Mouse (Mus musculus) frontal cortex, adult (tissue): ENCODE measurements around the gene Tmem88.

Experiments
- ATAC-seq: cut with Nextera tagmentation; 2 replicates; pipeline ENCODE4 v1.9.2; 2017; ENCODE audit warnings: mild to moderate bottlenecking, moderate library complexity, mixed read lengths; ENCODE audit not compliant: low TSS enrichment

Tmem88 gene

GRCm38 (mm10) chr11:69416509-69416908 is 18.5 kb upstream of the Tmem88 start:
- no peak for ATAC-seq

- ATAC-seq = no peak
Measured at GRCm38 (mm10) chr11:69415668-69416451, 17.8 kb upstream of the Tmem88 start.

DNA sequence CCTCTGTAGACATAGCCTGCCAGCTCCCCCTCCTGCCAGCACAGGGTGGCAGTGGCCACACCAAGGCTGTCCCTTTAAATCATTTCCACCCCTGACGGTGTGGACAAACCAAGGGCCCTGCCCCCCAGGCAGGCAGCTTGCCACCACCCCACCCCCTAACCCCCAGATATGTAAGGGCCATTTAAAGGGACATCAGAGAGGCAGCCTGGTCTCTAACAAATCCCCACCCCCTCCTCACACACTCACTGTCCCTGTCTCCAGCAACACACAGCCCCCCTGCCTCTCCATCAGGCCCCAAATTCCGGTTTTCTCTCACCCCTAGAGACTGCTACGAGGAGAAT is 17.3 kb upstream of the Tmem88 start:
- no peak for ATAC-seq

DNA sequence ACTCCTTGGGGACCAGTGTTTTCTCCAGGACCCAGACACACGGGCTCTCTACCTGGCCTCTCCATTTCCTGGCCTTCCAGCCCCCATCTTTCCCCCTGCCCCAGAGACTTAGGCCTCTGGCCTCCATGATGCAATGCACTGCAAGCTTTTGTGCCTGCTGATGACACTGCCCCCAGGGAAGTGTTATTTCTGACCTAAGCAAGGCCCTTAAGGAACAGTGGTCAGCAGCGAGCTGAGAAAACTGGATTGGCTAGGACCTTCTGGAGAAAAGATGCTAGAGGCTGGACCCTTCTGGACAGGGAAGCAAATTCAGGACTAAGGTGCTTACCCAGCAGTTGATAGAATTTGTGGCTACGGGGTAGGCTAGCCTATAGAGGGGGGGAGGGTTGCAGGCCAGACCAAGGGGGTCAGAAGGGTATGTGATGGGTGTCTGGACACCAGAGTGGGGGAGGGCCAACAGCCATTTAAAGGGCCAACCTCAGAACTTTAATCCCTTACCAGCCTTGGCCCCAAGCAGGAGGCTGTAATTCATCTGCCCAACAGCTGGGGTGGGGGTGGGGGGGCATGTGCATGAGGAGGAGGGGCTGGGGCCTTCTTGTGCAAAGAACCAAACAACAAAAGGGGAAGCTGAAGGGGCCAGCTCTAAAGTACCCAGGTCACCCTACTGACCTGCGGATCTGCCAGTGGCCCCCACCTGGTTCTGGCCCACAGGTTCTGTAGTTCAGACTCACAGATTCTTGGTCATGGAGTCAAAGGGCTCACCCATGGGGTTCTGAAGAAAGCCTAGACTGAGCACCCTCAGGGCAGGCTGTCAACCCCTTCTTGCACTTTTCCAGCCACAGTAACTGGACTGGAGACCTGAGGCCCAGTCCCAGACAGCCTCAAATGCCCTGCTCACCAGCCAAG is 16.6 kb upstream of the Tmem88 start:
- ATAC-seq = no peak

GRCm38 (mm10) chr11:69413221-69414181 is 15.5 kb upstream of the Tmem88 start, which contains the start of gene Kdm6b:
Gene Kdm6b (minus strand): TSS chr11:69413675.
- ATAC-seq = no peak

GRCm38 (mm10) chr11:69412548-69412947 is 14.5 kb upstream of the Tmem88 start:
- peak; percentile 3; the same call in 1 of the 2 replicates for ATAC-seq

GRCm38 (mm10) chr11:69411538-69412203 is 13.6 kb upstream of the Tmem88 start:
- ATAC-seq = no peak

- ATAC-seq = peak; percentile 35
Measured at GRCm38 (mm10) chr11:69411073-69411535, 13.1 kb upstream of the Tmem88 start.

- 0 out of 2 replicates have a peak, but pooled peaks have one; percentile 1 for ATAC-seq
Measured at GRCm38 (mm10) chr11:69410310-69411072, 12.5 kb upstream of the Tmem88 start.

- no peak for ATAC-seq
Measured at GRCm38 (mm10) chr11:69410045-69410309, 11.9 kb upstream of the Tmem88 start.

- no peak for ATAC-seq
Measured at GRCm38 (mm10) chr11:69409378-69410044, 11.5 kb upstream of the Tmem88 start.

DNA sequence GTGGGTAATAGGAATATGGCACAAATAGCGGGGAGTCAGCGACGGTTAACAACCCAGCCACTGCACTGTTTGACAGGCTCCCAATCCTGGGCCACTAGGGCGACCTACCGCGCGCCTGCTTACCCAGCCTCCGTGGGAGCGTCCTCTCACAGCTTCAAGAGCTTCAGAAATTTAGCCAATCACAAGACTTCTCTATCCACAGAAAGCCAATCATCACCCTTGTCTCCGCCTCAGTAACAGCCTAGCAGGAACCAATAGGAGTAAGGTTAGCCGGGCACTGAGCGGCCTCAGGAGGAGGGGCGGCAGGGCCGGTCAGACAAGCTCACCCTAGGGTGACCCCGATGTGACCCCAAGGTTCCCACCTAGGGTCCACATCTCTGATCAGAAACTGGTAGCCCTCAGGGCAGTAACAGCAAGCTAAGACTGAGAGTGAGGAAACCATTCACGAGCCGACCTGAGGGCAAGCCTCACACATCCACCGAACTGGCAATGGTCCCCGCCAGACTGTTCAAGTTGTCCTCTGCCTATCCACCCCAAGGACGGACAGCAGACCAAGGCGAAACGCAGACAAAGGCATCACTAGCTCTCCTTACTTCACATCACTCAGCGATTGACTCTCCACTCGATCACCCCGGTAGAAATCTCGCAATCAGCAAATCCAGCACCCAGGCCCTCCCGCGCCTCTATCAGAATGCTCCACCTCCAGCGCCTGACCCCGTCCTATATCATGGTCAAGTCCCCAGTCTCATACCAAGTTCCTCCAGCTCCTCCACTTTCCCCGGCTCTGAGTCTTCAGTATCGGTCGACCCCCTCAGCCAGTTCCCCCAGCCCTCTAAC is 10.7 kb upstream of the Tmem88 start:
- ATAC-seq = peak; percentile 73

DNA sequence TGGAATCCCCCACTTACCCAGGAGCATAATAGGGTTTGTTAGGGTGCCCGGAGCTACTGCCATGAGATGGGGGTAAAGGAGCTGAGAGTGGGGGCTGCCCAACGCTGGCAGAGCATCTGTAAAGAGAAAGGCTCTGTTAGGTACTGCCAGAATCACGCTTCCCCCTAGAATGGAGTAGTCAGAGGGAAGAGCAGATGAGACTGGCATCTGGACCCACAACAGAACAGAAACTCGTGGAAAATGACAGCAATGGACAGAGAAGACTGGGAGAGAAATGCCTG is 9.6 kb upstream of the Tmem88 start:
- ATAC-seq = no peak

DNA sequence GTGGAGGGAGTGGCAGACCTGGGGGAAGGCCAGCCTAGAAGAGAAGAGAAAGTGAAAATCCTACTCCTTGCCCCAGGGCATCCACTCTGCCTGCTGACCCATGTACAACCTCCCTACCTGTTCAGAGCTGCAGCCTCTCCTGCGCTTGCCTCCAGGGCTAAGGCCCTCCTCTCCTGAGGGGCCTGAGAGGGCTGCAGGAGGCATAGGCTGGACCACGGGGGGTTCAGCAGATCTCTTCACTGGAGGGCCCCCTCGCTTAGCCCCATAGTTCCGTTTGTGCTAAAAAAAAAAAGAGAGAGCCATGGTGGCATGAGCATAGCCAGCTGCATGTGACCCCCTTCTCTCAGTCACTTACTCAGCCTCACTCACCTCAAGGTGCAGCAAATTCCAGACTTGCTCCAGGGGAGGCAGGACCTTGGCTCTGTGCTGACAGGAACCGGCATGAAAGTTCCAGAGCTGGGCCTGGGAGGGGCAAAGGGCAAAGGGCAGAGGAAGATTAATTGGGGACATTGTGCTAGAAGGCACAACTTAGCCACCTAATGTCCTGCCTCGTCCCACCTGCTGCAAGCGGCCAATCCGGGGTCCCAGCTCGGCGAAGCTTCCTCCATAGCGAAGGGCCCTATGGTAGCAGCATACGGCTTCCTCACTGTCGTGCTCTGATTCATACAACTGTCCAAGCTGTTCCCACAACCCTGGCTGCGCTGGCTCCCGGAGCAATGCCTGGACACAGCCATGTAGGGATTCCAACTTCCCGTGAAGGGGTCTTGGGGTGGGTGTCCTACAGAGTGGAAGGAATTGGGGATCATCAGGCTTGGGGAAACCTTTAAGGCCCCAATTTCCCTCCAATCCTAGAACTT is 9.1 kb upstream of the Tmem88 start:
- ATAC-seq = no peak

GRCm38 (mm10) chr11:69406282-69406681 is 8.2 kb upstream of the Tmem88 start:
- no peak for ATAC-seq

DNA sequence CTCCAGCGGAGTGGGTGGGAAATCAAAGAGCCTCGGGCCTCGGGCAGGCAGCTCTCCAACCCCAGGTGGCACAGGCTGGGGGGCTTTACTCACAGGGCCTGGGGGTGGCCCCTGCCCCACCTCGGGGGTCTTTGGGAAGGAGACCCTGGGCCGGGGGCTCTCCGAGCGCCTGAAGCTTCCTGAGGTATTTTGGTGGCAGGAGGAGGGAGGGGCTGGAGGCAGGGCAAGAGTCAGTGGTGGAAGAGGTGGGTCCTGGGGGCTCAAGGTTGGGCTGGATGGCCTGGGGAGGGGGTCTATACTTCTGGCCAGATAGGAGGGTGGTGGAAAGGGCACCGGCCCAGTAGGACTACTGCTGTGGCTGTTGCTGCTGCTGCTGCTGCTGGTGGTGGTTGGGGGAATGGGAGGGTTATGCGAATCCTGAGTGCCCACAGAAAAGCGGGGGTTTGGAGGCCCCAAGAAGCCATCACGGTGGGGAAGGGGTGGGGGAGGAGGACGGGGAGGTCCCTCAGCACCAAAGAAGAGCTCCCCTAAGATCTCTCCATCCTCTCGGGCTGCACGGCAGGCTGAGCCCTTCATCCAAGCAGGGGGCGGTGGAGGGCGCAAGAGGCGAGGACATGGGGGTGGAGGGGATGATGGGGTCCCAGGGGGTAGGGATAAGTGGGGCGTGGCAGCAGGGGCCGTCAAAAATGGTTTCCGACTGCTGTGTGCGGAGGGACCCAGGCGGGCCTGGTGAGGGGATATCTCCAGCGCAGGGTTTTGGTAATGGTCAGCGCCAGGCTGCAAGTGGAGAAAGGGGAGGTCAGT is 7.6 kb upstream of the Tmem88 start:
- ATAC-seq = no peak

DNA sequence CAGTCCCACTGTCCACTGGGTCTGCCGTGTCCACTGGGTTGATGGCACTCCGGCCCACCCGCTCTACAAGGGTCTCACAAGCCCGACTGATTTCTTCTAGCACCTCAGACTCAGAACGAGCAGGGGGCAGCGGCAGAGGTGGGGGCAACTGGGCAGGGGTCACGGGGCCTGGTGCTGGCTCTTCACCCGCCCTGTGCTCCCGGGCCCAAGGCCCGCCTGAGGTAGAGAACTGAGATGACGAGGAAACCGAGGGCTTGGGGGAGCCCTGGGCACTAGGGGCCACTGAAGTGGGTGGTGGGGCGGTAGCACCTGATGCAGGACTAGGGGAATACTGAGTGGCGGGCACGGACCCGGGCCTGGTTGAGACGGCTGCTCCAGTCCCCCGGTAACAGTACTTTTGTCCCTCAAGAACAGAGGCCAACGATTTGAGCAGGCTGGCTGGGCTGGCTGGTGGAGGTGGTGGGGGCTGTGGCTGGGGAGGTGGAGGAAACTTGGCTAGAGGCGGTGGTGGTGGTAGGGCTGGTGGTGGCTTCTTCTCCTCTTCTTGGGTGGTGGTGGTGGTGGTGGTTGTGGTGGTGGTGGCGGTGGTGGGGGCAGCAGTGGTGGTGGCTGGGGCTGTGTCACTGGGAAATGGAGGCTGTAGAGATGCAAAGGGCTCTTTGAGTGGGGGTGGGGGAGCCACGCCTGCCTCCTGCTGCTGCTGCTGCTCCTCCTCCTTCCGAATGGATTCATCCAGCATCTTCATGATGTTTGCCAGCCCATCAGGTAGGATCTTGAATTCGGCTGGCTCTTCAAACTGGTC is 6.8 kb upstream of the Tmem88 start:
- no peak for ATAC-seq
